Mouse (Mus musculus): ENCODE data around the gene Lgmn. TPM values are rescaled to one million over a fixed set of nuclear protein-coding genes. Genes with fewer than 3 reads are reported as not detected.

The Lgmn gene
- total RNA-seq, 2 experiments from 2014 or later, result 78.1 to 82.0 TPM

DNA sequence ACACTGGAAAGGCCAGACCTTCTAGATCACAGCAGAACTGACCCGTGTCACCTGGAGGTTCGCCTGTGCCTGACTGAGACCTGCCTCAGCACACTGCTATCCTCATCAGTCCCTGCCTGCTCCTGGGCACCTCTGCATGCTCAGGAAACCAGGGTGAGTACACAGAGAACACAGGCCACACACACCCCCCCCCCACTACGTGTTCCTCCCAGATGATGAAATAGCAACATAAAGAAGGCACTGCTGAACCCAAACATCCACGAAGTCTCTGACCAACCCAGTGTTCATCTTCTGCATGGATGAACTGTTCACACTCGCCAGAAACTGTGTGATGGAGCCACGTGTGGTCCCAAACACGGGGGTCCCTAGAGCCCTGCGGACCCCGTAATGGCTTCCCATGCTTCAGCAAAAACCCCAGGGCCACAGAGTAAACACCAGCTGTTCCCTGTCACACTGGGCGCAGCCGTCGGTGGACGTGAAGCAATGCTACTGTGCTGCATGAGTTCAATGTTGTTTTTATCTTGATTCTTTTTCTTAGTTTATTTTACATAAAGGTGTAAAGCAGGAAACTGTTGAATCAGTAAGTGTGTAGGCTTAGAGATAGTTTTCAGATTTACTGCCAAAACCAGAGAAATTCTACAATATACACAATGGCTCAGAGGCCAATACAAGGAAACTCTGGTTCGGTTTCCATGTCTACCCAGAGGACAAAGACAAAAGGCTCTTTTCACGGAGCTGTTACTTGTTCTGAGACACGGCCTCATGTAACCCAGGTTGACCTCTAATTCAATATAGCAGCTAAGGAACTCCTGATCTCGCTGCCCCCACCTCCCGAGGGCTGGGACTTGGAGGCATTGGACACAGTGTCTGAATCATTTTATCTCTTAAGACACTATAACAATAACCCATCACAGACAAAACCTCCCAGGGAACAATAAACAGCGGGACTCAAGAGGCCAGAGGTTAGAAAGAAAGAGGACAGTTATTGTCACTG is 43.3 kb downstream of the Lgmn start:
- no peak for DNase-seq
- intact Hi-C loops (cut with DNase I), result no loop called here

DNA sequence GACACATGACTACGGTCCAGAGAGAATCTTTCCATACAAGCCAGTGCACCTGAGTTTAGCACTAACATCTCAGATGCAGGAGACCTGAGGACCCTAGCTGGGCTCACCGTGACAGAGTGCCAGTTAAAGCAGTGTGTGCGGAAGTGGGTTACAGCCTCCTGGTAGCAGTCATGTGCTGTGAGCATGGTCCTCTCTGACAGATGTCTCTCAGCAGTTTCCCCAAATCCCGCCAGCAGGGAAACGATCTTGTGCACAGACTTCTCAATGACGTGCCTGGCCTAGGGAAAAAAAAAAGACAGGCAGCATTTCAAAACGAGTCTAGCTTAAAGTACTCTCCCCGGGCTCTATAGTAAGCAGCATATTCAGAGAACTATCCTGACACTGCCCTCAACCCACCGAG is 44.1 kb downstream of the Lgmn start:
- intact Hi-C loops (cut with DNase I), result no loop called here
- no peak for DNase-seq

DNA sequence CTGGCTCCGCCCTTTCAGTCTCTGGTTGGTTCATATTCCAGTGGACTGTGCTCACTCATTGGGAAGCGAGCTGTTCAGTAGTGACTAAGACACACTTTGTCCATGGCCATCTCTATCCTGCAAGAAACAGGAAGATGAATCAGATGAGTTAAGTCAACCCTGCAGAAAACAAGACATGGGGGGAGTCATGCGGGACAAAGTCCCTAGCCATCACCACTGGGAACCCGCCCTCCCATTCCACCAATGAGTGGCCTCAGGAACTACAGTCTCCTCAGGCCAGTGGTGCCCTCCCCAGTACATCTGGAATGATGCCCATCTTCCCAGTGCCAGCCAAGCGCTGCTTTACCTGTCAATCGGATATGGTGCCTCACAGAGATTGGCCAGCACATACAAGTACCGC is 45.1 kb downstream of the Lgmn start:
- DNase-seq, result no peak
- intact Hi-C loops (cut with DNase I), result no loop called here

DNA sequence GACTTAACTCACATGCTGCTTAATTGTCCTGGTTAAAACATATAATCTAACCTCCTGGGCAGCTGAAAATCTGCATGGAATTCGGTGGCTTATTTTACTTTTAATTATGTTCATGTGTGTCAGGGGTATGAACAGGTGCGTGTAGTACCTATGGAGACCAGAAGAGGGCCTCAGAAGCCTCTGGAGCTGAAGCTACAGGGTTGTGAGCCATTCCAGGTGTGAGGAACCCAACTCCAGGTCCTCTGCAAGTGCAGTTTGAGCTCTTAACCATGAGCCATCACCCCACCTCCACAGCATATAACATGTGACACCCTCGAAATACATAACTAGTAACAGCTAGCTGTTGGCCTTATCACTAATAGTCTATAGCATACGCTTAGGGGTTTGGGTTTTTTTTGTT is 47.6 kb downstream of the Lgmn start:
- DNase-seq, result peak in 1 of 2 experiments; percentile 61

DNA sequence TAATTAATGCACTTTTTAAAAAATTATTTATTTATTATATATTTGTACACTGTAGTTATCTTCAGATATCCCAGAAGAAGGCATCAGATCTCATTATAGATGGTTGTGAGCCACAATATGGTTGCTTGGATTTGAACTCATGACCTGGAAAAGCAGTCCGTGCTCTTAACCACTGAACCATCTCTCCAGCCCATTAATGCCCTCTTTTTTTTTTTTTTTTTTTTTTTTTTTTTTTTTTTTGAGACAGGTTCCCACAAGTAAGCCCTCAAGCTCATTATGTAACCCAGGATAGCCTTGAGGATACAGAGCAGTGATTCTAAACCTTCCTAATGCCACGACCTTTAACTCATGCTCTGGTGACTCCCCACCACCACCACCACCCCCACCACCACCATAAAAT is 48.5 kb downstream of the Lgmn start:
- DNase-seq, result no peak
- intact Hi-C loops (cut with DNase I), result no loop called here

More for the DNA sequence above, 47.6 kb downstream of the Lgmn start:
- intact Hi-C loops (cut with DNase I), result no loop called here

DNA sequence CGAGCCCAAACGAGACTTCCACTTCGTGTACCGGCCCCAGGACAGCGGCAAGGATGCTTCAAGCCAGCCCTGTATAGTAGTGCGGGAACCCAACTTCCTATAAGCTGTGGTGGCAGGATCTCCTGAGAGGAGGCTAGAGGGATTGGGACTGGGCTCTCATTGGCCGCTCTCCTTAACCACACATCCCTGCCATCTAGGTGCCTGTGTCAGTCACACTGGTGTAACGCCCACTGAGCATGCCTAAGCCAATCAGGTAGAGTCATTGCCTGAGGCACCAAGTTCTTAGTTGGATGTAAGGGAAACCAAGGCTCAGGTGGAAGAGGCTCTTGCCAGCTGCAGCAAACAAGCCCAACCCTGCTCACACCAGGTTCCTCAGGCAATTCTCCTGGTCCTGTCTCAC is 49.6 kb downstream of the Lgmn start:
- DNase-seq, result no peak
- intact Hi-C loops (cut with DNase I), result loop anchor here (1.0 kb wide), 1 partner anchor 71 kb away; no protein-coding TSS in a partner anchor

DNA sequence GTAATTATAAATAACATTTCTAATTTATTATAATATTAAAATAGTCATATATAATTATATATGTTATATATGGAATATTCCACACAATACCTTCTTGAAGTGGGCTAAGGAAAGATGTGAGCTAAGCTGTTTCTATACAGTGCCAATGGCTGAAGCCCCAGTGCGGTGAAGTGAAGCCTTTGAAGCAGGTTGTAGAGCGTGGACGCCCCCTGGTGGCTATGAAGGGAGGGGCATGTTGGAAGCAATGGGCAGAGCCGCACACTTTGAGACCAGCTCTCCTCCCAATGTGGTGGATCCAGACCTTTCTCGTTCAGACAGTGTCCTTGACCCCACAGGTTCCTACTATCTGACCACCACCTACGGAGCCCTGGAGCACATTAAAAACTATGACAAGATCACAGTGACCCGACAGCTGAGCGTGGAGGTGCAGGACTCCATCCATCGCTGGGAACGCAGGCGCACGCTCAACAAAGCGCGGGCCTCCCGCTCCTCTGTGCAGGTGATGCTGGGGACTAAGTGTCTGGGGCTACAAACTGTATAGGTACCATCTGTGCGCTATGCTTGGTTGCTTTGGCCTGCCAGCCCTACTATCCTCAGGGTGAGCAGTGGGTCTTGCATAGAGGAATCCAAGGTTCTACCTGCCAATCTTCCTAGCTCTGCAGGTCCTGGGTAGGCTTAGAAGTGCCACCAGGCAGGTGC is 52.2 kb downstream of the Lgmn start:
- intact Hi-C loops (cut with DNase I), result loop anchor here (2.0 to 5.0 kb wide), 3 partner anchors 205 to 403 kb away; no protein-coding TSS in a partner anchor
- DNase-seq, result peak; percentile 84 to 90

DNA sequence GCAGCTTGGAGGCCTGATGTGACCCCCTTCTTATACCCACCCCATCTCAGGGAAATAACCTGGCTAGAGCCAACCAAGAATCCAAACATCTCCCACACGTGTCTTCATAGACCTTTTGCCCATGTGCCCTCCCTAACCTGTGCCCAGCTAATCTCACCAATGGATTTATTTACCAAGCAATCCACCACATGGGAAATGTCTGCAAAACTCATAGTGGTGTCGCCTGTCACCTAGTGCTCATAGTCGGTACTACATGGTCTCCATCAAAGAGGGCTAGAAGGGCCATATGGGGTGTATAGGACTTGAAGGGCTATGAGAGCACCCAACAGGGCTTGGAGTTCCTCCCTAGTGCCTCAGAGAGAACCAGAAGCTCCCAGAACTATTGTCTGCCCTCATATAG is 54.8 kb downstream of the Lgmn start:
- peak; percentile 46 to 70 for DNase-seq

DNA sequence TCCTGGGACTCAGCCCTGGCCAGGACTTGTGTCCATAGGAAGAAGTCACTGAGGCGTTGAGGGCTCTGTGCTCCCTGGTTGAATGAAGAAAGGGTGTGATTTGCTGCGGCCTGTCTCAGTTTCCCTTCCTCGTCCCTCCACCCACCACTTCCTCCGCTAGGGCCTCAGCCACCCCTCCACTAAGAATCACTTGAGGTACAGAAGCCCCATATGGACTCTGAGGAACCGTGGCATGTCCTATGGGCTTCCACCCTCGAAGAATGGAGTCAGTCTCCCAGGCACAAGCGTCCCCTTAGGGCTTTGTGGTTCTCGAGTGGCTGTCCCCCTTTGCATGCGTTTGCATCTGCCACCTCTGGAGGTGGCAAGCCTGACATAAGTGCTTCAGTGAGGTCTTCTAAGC is 56.3 kb downstream of the Lgmn start:
- intact Hi-C loops (cut with DNase I), result loop anchor here (5.0 kb wide), 1 partner anchor 256 kb away; the partner anchor contains the start of gene Slc24a4
- no peak for DNase-seq

More for the DNA sequence above, 54.8 kb downstream of the Lgmn start:
- intact Hi-C loops (cut with DNase I), result loop anchor here (2.0 to 5.0 kb wide), 4 partner anchors 134 to 383 kb away; partner anchors contain the start of gene Slc24a4

DNA sequence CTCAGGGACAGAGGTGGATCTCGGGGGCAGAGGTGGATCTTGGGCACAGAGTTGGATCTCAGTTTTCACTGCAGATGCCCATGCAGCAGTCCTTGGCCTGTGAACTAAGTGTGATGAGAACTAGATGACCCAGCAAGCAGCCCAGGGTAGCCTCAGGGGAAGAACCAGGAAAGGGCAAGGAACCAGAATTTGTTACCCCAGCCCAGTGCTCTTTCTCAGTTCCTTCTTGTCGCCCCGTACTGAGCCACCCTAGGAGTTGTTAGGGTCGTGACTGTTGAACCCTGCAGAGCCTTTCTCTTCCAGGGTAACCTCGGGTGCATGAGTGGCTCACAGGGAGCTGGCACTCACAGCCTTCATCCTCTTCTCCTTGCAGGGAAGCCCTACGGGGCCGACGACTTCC is 57.4 kb downstream of the Lgmn start:
- intact Hi-C loops (cut with DNase I), result loop anchor here (5.0 kb wide), 1 partner anchor 255 kb away; the partner anchor contains the start of gene Slc24a4
- DNase-seq, result no peak

DNA sequence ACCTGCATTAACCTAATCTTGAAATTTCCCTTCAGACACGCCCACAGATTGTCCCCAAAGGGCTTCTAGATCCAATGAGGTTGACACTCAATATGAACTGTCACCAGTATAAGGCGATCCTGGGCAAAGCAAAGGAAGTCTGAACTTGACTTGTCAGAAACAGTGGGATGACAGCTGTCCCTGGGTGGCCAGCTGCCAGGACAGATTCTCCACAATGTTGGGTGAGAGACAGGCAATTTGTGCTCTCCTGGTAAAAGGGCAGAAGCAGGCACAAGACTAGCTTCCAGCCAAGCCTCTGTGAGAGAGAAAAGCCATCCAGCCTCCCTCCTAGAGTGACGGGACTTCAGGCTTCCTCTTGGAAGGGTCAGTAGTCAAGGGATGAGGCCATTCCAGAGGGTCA is 67.3 kb downstream of the Lgmn start:
- intact Hi-C loops (cut with DNase I), result no loop called here
- no peak for DNase-seq

DNA sequence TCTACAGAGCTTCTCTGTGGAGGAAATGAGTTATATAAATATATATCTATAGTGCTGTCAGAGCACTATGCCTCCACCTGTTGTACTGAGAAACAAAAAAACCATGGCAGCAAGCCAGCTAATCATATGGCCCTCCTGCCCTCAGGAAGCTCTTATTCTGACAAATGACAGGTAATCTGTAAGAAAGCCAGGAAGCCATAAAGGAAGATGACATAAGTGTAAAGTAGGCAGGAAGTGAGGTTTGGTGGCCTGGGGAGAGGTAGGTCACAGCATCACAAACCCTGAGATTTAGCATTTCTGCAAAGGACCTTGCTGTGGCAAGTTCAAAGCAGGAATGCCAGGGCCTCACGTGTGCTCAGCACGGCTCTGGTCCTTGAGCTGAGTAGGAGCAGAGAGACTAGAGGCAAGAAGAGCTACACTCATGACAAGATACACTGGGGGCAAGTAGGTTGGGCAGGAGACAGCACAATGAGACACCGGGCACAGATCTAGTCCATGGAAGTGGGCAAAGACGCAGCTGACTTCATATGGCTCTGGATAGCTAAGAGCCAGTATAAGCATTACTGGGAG is 68.6 kb downstream of the Lgmn start:
- intact Hi-C loops (cut with DNase I), result no loop called here
- no peak for DNase-seq

DNA sequence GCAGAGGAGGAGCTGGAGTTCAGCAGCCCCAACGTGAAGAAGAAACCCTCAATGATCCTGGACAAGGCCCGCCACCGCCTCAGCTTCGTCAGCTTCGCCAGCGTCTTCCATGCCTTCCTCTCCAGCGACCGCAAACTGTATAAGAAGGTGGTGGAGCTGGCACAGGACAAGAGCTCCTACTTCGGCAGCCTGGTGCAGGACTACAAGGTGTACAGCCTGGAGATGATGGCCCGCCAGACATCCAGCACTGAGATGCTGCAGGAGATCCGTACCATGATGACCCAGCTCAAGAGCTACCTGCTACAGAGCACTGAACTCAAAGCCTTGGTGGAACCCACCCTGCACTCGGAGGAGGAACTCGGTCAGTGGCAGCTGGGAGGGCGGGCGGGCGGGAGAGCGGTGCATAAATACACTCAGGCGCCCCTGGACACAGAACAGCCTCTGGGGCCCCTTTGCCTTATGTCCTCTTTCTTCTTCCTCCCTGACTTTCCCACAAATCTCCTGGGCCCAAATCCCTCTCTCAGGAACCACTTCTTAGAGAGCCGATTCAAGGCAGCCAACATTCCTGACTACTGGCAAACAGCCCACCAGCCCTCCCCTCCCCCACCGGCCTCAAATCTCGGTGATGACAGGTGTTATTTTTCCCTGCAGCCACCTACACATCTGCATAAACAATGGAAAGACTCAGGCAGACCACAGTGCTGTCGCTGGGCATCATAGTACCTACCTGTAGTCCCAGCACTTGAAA is 70.0 kb downstream of the Lgmn start:
- intact Hi-C loops (cut with DNase I), result no loop called here
- no peak for DNase-seq

DNA sequence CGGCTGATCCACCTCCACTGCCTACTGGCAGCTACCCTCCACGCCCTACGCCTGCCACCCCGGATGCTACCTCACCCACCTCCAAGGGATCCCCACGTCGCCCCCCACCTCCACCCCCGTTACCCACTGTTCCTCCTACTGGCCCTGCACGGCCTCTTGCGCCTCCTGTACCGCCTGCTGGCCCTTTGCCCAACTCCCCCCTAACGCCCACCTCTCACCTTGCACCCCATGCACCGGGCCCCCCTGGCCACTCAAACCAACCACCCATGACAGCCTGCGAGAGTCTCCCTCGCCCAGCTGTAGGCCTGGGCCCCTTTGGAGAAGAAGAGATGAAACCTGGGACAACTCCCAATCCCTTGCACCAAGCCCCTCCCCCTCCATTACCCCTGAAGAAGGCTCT is 71.1 kb downstream of the Lgmn start:
- intact Hi-C loops (cut with DNase I), result no loop called here
- no peak for DNase-seq

DNA sequence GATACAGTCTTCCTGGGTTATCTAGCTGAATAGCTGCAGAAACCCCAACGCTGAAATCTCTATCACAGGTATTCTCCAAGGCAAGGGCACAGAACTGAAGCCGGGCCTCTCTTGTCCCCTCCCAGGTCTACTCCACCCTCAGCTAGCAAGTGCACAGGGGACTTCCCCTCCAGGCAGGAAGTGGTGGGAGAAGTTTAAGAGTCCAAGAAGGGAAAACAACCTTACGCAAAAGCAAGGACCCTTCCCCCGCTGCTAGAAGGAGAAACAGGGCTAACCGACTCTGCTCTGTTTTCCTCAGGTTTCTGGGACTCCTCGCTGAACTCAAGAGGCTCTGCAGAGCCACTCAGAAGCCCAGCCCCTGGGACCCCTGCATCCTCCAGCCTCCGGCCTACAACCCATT is 71.5 kb downstream of the Lgmn start:
- DNase-seq, result no peak
- intact Hi-C loops (cut with DNase I), result no loop called here

DNA sequence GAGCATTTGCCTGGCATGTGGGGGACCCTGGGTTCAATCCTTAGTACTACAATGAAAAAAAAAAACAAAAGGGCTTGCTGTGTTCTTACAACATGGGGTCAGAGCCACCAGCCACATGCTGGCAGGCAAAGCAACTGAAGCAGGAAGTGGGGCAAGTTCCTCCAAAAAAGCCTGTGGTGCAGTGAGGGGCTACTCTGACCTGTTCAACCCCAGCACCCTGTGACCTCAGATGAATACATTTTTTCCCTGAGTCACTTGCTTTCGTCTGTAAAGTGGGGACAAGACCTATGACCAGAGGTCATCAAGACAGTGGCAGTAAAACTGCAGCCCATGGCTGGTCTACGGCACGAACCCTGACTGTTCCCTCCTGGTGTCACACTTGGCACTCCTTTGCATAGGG is 72.5 kb downstream of the Lgmn start:
- no peak for DNase-seq
- intact Hi-C loops (cut with DNase I), result no loop called here

DNA sequence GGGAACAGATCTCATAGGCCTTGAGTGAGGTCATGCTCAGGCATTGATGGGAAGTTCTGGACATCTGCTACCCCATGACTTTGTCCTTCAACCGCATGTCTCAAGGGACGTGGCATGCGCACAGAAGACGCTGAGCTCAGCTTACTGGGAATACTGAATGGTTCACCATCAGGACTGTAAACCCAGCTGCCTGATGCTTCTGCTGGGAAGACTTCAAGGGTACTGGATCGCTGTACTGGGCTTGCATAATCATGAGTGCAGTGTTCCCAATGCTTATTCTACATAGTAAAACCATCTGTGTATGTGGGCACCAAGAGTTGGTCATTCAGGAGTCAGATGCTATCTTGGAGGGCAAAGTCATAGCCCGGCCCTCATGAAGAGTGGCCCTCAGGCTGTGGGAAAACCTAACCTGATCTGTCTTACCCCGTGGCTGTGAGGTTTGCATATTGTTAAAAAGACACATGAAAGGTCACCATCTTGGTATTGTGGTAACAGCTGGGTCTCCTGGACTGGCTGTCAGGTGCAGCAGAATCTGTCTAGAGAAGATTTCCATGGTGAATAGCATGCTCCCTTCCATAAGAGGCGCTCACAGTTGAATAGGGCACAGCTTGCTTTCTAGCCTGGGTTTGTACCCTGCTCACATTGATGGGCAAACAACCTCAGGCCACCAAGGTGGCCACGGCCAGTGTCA is 73.3 kb downstream of the Lgmn start:
- intact Hi-C loops (cut with DNase I), result no loop called here
- no peak for DNase-seq

DNA sequence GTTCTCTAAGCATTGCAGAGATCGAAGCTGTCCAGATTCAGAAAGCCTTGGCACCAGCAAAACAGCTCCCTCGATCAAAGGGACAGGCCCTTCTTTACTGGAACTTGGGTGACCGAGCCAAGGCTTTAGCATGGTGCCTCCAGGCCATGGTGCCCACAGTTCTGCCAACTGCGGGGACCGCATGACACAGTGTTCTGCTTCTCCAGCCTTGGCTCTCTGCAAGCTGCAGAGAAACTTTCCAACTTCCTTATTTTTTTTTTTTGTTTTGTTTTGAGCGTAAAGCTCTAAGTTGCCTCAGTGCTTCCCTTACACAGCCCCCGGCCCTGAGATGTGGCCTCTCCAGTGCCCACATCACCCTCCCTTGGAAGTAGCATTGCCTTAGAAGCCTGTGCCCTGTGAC is 74.6 kb downstream of the Lgmn start:
- intact Hi-C loops (cut with DNase I), result no loop called here
- DNase-seq, result no peak

Data from heart, postnatal 14 days (tissue).